Mouse (Mus musculus): ENCODE data around the gene Fbn1.
A peak's percentile ranks its signal among the peaks of the same experiment; 100 is the strongest.

The Fbn1 gene

GRCm38 (mm10) chr2:125394428-125395101, 113.2 kb downstream of the Fbn1 start:
- no peak for DNase-seq (ENCODE audit: low spot score)

- no peak for DNase-seq (ENCODE audit: low spot score)
Measured at GRCm38 (mm10) chr2:125391582-125391981, 116.2 kb downstream of the Fbn1 start.

DNA sequence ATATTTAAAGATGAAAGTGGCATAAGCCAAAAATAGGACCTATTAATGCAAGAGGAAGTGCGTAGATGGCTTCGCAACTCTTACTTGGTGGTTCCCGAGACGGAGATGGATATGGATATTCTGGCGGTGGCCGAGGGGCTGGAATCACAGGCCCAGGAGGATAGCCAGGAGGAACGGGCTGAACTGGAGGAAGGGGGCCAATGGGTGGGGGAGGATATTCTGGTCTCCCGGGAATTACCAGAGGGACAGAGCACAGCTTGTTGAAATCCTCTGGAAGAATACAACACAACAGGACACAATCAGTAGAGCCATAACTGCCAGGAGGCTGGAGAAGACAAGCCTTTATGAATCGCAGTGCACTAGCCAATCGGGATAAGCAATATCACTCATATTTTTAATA, 118.0 kb downstream of the Fbn1 start:
- DNase-seq (ENCODE audit: low spot score) = no peak

- no peak for DNase-seq (ENCODE audit: low spot score)
Measured at GRCm38 (mm10) chr2:125386221-125386965, 121.4 kb downstream of the Fbn1 start.

- no peak for DNase-seq (ENCODE audit: low spot score)
Measured at GRCm38 (mm10) chr2:125384941-125385340, 122.9 kb downstream of the Fbn1 start.

- no peak for DNase-seq (ENCODE audit: low spot score)
Measured at GRCm38 (mm10) chr2:125384415-125384814, 123.4 kb downstream of the Fbn1 start.

DNA sequence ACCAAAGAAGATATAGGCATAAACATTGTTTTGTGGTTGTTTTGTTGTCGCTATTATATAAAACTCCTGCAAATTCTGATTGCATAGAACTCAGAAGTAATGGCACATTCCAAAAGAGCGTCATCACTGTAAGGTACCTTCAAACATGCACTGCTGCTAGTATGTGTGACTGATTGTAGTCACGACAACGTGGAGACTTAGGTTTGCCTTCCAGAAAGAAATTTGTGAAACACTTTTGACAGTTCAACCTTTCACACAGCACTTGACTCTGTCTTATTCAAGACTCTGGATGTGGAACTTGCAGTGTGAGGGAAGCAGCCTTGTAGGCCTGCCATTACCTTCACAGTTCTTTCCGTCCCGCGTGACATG, 124.5 kb downstream of the Fbn1 start:
- DNase-seq (ENCODE audit: low spot score) = no peak

DNA sequence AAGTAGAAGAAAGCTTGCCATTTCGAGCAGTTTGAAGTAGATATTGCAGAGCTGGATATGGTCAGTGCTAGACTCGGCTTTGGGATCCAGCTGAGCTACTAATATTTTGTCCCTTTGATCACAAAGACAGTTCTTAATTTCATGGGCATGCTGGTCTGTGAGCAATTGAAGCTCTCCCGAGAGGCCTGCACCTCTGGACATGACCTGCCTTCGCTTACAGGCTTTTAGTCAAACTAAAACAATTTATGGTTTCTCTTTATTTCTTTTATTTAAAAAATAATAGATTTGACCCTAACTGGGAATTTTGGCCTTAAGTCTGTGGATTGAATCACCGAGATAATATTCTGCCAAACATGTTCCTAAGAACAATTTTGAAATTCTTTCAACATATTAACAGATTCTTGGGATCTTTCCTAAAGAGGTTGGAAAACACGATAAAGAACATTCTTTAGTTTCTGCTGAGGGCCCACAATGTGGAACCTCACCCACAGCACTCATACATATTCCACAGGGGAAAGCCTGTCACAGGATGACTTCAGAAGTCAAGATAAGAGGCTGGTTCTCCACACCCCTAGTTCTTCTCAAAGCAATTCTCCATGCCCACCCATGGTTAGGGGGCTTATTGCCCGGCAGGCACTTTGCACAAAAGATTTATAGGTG, 125.0 kb downstream of the Fbn1 start:
- no peak for DNase-seq (ENCODE audit: low spot score)

DNA sequence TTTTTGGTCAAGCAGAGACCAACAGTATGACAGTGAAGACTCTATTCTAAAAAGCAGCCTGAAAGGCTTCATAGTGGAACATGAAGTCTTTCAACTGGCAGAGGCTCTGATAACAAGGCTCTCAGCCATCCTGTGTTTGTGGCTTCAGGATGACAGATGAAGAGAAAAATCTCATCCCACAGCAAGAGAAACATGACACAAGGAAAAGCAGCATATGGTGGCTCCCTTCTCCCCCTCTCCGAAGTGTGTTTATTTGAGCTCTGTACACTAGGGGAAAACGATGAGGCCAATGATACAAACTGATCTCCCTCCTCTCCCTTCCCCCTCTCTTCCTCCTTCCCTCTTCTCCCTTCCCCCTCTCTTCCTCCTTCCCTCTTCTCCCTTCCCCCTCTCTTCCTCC, 127.7 kb downstream of the Fbn1 start:
- no peak for DNase-seq (ENCODE audit: low spot score)

DNA sequence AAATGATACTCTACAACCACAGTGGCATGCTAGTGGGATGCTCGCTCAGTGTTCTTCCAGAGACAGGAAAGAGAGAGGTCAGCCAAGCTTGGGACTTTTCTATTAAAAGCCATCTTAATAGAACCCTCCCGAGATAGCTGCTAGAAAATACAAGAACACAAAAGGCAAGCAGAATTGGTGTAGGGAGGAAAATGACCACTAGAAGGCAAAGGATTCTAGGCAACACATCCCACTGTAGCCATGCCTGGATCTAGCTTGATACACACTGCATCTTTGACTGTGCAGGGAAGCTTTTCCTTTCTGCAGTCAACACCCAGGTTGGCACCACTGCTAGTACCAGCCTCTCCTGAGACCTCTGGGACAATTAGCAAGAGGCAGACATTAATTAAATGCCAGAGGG, 128.6 kb downstream of the Fbn1 start:
- no peak for DNase-seq (ENCODE audit: low spot score)

GRCm38 (mm10) chr2:125375926-125376325, 131.9 kb downstream of the Fbn1 start:
- no peak for DNase-seq (ENCODE audit: low spot score)

DNA sequence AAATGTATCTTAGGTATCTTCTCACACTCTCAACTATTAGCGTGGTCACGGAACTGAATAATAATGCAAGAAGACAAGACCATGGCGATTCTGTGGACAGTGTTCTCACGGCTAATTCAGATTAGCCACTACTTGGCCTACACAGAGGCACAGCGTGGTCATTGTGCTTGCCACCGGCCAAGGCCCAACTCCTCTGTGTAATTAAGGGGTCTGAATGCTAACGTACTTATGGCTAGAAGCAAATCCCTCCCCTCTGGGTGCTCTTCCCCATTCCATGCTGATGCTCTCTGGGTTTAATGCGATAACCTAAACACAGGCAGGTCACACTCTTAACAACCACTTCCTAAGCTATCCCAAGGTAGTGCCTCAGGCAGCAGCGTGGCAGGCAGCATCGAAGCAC, 132.5 kb downstream of the Fbn1 start:
- no peak for DNase-seq (ENCODE audit: low spot score)

GRCm38 (mm10) chr2:125369666-125370065, 138.1 kb downstream of the Fbn1 start:
- no peak for DNase-seq (ENCODE audit: low spot score)

DNA sequence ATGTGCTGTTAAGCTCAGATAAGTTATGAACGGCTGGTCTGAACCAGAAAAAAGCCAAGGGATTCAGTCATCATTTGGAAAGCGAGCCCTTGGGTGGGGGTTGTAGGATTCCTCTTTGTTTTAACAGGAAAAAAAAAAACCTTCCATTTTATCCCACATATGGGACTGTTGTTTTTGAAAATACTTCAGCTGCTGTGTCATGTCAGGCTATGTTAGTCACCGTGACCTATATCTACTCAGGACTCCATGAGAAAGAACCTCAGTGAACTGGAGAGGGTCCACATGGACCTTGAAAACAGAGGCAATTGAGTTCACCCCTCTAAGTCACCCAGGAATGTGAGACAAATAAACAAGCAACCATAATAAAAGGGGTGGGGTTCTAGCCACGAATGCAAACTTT, 139.2 kb downstream of the Fbn1 start:
- DNase-seq (ENCODE audit: low spot score) = no peak

DNA sequence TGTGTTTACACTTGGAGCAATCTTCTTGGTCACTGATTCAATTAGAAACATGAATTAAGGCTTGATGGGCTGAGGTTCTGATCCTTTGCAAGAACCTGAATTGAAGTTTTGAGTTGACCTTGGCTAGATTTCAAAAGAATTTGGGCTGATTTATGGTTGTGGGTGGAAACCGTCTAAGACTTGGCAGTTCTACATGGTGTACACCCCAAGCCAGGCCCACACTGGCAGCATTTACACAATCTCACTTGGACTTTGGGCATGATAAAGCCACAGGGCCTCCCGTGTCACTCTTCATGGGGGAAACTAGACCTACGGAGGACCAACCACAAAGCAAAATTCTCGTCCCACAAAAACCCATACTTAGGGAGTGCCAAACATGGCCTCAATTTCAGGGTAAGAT, 146.1 kb downstream of the Fbn1 start:
- DNase-seq (ENCODE audit: low spot score) = no peak

DNA sequence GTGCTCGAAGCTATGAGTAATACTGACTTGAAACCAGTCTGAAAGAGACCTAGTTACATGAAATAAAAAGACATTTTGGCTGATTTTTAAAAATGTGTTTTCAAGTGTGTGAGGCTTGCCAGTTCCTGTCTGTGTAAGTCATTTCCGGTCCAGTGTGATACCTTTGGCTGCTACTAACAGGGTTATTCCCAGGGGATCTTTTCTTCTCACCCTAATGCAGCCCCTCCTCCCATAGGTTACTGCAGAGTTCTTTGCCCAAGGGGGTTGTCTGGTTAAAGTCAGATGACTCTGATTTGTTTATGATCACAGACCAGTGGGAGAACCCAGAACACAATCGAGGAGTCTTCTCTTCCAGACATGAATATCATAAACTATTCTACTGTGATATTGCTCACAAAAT, 151.3 kb downstream of the Fbn1 start:
- no peak for DNase-seq (ENCODE audit: low spot score)

- no peak for DNase-seq (ENCODE audit: low spot score)
Measured at GRCm38 (mm10) chr2:125356068-125356467, 151.7 kb downstream of the Fbn1 start.

- DNase-seq (ENCODE audit: low spot score) = peak; percentile 17
Measured at GRCm38 (mm10) chr2:125355216-125355971, 152.4 kb downstream of the Fbn1 start.

DNA sequence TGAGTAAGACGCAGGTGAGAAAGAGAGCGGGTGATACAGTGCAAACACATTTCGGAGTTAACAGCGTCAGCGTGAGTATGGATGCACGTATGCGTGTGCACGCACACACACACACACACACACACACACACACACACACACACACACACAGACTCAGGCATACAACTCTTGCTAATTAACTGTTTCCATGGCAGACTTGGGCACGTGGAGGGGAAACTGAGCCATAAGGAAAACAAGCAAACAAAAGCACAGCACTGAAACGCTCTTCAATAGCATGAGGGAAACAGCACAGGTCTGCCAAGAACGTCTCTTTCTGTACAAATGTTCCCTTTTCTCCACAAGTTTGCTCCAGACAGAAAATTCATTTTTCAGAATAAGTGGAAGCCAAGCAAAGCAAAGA, 153.2 kb downstream of the Fbn1 start:
- DNase-seq (ENCODE audit: low spot score) = no peak

DNA sequence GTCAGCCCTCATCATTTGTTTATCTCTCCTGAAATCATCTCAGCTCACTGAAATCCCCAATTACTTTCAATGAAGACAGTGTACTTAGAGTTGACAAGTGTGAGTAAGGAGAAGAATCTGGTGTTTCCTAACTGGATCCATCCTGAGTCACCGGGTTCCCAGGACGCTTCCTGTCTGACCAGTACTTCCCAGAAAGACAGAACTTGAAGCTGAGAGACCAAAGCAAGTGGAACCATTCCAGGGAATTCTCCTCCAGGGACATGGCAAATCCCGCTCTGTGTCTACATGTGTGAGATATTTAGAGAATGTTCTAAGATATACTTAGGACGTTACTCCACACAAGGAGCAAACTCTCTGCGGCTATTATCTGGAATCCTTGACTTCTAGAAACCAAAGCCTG, 158.6 kb downstream of the Fbn1 start:
- no peak for DNase-seq (ENCODE audit: low spot score)

GRCm38 (mm10) chr2:125342181-125342950, 165.4 kb downstream of the Fbn1 start:
- DNase-seq (ENCODE audit: low spot score) = no peak

DNA sequence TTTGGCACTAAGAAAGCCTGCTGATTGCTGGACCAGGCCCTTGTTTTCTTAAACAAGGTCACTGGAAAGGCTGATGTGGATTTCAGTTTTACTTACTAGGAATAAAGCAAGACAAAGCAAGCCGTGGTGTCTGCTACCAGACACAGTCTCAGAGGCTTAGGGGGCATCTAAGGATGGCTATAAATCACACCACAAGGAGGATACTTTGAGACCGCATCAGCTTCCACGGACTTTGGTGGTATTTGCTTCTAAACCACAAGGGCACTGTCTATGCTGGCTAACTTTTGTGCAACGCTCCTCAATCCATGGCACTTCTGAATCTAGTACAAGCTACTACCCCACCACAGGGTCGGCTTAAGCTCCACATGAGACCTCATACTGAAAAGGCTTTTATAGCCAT, 167.4 kb downstream of the Fbn1 start:
- no peak for DNase-seq (ENCODE audit: low spot score)

Measured in embryo, embryonic 10 days (tissue).